Mouse (Mus musculus): ENCODE measurements around the gene Ecd.

GRCm38 (mm10) chr14:20371854-20372253 is 23.9 kb upstream of the Ecd start:
- TF ChIP-seq MAX (IDR thresholded peaks at IDR 0.05) (no peak), CTCF (IDR thresholded peaks at IDR 0.05; ENCODE audit: control insufficient read depth, insufficient read depth, insufficient read length) (no peak), MYOD1 (IDR thresholded peaks at IDR 0.05; ENCODE audit: control insufficient read depth, insufficient read length, low read depth) (no peak), CEBPB (IDR thresholded peaks at IDR 0.05; ENCODE audit: low read depth) (no peak), USF1 (IDR thresholded peaks at IDR 0.05; ENCODE audit: low read depth) (no peak)
